Mouse (Mus musculus): ENCODE measurements around the gene Supt6. TPM values are rescaled to one million over a fixed set of nuclear protein-coding genes. Genes with fewer than 3 reads are reported as not detected.
A peak's percentile ranks its signal among the peaks of the same experiment; 100 is the strongest.

The Supt6 gene
- polyA plus RNA-seq, 1 experiment, result 36.2 TPM

DNA sequence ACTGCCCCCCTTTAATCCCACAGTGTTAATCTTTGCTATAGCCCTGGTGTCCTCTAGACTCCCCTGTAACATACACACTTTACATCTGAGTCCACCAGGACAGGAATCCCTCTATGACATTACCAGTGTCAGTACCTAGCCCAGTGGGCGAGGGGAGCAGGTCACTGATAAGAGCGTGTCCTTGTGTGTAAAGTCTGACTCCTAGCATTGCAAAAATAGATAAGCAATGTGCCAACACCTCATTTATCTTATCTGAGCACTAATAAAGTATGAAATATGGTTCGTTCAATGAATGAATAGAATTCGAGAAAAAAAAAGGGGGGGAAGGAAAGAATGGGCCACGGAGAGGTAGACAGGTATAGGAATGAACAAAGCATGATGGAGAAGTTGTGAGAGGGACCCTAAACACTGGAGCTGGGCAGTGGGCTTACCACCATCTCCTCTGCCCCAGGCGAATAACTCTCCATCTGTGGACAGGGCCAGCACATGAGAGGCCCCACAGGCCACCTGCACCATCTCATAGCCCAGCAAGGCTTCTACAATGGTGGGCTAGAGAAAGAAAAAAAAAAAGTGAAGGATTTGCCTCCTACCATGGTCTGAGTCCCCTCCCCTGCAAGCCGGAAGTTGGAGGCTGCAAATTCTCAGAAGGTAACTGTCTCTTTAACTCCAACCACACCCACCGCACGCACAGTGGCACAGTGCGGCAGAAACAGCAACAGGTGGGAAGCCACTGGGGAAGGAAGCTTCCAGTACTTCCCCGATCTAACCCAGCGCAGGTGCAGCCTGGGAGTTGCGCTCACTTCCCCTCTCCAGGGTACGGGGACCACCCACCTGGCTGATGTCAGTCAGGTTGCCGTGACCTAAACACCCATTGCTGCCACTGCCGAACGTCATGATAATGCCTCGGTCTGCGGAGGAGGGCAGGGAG is 77.0 kb downstream of the Supt6 start:
- 21% methylated on average over 19 of the region's 19 CpGs for WGBS
- peak overlapping the region; percentile 35 for H3K4me3 ChIP-seq (ENCODE audit: control insufficient read depth, insufficient read depth, low read length)
- H3K36me3 ChIP-seq (ENCODE audit: control insufficient read depth, insufficient read depth, low read length), result no peaks in the 10 kb centered on the region
- TF ChIP-seq CTCF (IDR thresholded peaks at IDR 0.05; ENCODE audit: borderline replicate concordance, control insufficient read depth, extremely low read depth, insufficient read depth, low read length, poor library complexity) (0 out of 2 replicates have a peak, but pooled peaks have one; percentile 26), POLR2A (IDR thresholded peaks at IDR 0.05; ENCODE audit: control insufficient read depth, extremely low read depth, insufficient read depth, low read length, poor library complexity) (0 out of 2 replicates have a peak, but pooled peaks have one; percentile 41)
- DNase-seq, result peak; percentile 82
- peak overlapping the region; percentile 80 for H3K27ac ChIP-seq (ENCODE audit: control insufficient read depth, insufficient read depth, low read length)
- H3K27me3 ChIP-seq (ENCODE audit: control insufficient read depth, insufficient read depth, low read length), result no peaks in the 10 kb centered on the region
- peaks cover 17% of the 10 kb centered on the region for H3K4me1 ChIP-seq (replicated peaks; ENCODE audit: control insufficient read depth, insufficient read depth, low read length)

DNA sequence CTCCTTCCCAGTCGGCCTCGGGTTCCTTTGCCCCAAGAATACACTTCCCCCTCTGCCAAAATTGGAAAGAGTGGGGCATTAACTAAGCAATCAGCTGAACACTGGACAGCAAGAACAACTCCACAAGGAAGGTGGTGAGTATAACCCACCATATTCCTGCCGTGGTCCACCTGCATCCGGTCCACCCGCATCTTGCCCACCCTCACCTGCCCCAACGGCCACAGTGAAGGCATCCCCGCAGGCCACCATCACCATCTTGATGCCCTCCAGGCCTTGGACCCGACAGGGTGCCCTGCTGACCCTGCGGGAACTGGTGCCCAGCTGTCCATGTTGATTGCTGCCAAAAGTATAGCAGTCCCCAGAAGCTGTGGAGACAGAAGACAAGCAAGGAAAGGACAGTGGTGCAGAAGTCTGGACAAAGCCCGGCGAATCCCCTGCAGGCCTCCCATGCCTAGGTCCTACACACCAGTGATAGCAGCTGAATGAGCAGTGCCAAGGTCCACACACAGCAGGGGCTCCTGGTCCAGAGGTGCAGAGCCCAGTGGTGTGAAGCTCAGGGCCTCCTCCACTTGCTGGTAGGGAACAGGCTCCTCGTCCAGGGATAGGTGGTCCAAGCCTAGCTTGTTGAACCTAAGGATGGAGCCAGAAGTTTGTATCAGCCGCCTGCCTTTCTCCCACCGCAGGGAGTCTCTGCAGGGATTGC is 78.4 kb downstream of the Supt6 start:
- Histone ChIP-seq H3K4me1 (replicated peaks; ENCODE audit: control insufficient read depth, insufficient read depth, low read length) (peaks cover 30% of the 10 kb centered on the region), H3K4me3 (ENCODE audit: control insufficient read depth, insufficient read depth, low read length) (no peak overlapping the region), H3K27me3 (ENCODE audit: control insufficient read depth, insufficient read depth, low read length) (no peaks in the 10 kb centered on the region), H3K36me3 (ENCODE audit: control insufficient read depth, insufficient read depth, low read length) (no peaks in the 10 kb centered on the region), H3K27ac (ENCODE audit: control insufficient read depth, insufficient read depth, low read length) (no peak overlapping the region)
- DNase-seq, result no peak
- no peak for TF ChIP-seq CTCF (IDR thresholded peaks at IDR 0.05; ENCODE audit: borderline replicate concordance, control insufficient read depth, extremely low read depth, insufficient read depth, low read length, poor library complexity)
- no peak for TF ChIP-seq POLR2A (IDR thresholded peaks at IDR 0.05; ENCODE audit: control insufficient read depth, extremely low read depth, insufficient read depth, low read length, poor library complexity)
- 96% methylated on average over 14 of the region's 14 CpGs for WGBS

DNA sequence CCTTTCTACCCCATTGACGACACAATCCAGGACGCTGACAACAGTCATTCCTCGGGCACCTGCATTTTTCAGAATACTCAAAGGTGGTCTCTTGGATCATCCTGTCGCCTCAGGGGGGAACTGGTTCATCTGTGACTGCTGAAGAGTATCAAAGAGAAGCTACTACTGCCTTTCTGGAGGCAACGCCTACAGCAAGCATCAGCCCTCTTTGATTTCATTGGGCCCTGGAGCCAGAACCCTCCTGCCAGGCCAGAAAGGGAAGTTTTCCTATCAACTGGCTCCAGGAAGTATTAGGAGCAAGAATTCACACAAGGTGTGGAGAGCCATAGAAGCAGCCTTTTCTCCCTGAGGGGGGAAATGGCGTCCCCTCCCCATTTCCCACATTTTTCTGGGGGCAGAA is 79.1 kb downstream of the Supt6 start:
- H3K27me3 ChIP-seq (ENCODE audit: control insufficient read depth, insufficient read depth, low read length), result no peaks in the 10 kb centered on the region
- no peak overlapping the region for H3K27ac ChIP-seq (ENCODE audit: control insufficient read depth, insufficient read depth, low read length)
- no peak for DNase-seq
- TF ChIP-seq POLR2A (IDR thresholded peaks at IDR 0.05; ENCODE audit: control insufficient read depth, extremely low read depth, insufficient read depth, low read length, poor library complexity), result no peak
- no peak for TF ChIP-seq CTCF (IDR thresholded peaks at IDR 0.05; ENCODE audit: borderline replicate concordance, control insufficient read depth, extremely low read depth, insufficient read depth, low read length, poor library complexity)
- H3K4me1 ChIP-seq (replicated peaks; ENCODE audit: control insufficient read depth, insufficient read depth, low read length), result peaks cover 36% of the 10 kb centered on the region
- H3K4me3 ChIP-seq (ENCODE audit: control insufficient read depth, insufficient read depth, low read length), result no peak overlapping the region
- 89% methylated on average over 6 of the region's 6 CpGs for WGBS
- peaks cover 4% of the 10 kb centered on the region; the same call in 1 of the 2 replicates for H3K36me3 ChIP-seq (ENCODE audit: control insufficient read depth, insufficient read depth, low read length)

DNA sequence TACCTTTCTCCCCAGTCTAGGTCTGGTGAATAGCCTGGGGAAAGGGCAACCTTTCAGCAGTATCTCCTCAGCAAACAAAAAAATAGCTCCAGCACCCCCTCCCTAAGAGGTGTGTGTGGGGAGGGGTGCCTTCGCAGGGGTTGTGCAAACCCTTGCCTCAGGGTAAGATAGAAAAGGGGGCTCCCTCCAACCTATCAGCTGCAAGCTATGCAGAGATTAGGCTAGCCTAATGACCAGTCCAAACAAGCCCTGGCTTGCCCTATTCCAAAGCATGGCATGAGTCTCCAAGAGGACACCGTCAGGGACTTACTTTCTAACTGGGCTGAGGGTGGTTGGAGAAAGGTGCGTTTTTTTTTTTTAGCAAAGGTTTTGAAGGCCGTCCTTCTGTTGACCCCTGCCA is 79.6 kb downstream of the Supt6 start:
- no peak for TF ChIP-seq CTCF (IDR thresholded peaks at IDR 0.05; ENCODE audit: borderline replicate concordance, control insufficient read depth, extremely low read depth, insufficient read depth, low read length, poor library complexity)
- TF ChIP-seq POLR2A (IDR thresholded peaks at IDR 0.05; ENCODE audit: control insufficient read depth, extremely low read depth, insufficient read depth, low read length, poor library complexity), result no peak
- H3K27me3 ChIP-seq (ENCODE audit: control insufficient read depth, insufficient read depth, low read length), result no peaks in the 10 kb centered on the region
- H3K4me3 ChIP-seq (ENCODE audit: control insufficient read depth, insufficient read depth, low read length), result no peak overlapping the region
- H3K27ac ChIP-seq (ENCODE audit: control insufficient read depth, insufficient read depth, low read length), result no peak overlapping the region
- no peak for DNase-seq
- H3K36me3 ChIP-seq (ENCODE audit: control insufficient read depth, insufficient read depth, low read length), result peaks cover 5% of the 10 kb centered on the region
- H3K4me1 ChIP-seq (replicated peaks; ENCODE audit: control insufficient read depth, insufficient read depth, low read length), result peaks cover 36% of the 10 kb centered on the region
- 86% methylated on average over 4 of the region's 4 CpGs for WGBS

DNA sequence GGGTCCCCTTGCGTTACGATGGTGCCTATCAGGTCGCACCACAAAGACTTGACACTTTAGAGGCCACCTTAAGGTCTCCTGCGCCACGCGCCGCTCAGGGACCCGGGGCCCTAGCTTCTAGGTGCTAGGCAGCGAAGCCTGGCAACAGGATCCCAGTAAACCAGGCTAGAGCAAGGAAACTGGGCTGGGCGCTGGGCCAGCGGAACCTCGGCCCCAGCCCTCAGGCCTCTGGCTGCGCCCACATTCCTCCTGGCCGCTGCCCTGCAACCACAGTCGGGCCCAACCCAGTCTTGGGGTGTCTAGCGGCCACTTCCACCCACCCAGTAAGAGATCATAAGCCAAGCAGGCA is 80.1 kb downstream of the Supt6 start:
- TF ChIP-seq CTCF (IDR thresholded peaks at IDR 0.05; ENCODE audit: borderline replicate concordance, control insufficient read depth, extremely low read depth, insufficient read depth, low read length, poor library complexity) (no peak), POLR2A (IDR thresholded peaks at IDR 0.05; ENCODE audit: control insufficient read depth, extremely low read depth, insufficient read depth, low read length, poor library complexity) (no peak)
- Histone ChIP-seq H3K4me1 (replicated peaks; ENCODE audit: control insufficient read depth, insufficient read depth, low read length) (peaks cover 36% of the 10 kb centered on the region), H3K36me3 (ENCODE audit: control insufficient read depth, insufficient read depth, low read length) (peaks cover 8% of the 10 kb centered on the region), H3K27me3 (ENCODE audit: control insufficient read depth, insufficient read depth, low read length) (no peaks in the 10 kb centered on the region), H3K4me3 (ENCODE audit: control insufficient read depth, insufficient read depth, low read length) (peak overlapping the region; percentile 46), H3K27ac (ENCODE audit: control insufficient read depth, insufficient read depth, low read length) (no peak overlapping the region)
- DNase-seq, result no peak
- 6% methylated on average over 16 of the region's 16 CpGs for WGBS

DNA sequence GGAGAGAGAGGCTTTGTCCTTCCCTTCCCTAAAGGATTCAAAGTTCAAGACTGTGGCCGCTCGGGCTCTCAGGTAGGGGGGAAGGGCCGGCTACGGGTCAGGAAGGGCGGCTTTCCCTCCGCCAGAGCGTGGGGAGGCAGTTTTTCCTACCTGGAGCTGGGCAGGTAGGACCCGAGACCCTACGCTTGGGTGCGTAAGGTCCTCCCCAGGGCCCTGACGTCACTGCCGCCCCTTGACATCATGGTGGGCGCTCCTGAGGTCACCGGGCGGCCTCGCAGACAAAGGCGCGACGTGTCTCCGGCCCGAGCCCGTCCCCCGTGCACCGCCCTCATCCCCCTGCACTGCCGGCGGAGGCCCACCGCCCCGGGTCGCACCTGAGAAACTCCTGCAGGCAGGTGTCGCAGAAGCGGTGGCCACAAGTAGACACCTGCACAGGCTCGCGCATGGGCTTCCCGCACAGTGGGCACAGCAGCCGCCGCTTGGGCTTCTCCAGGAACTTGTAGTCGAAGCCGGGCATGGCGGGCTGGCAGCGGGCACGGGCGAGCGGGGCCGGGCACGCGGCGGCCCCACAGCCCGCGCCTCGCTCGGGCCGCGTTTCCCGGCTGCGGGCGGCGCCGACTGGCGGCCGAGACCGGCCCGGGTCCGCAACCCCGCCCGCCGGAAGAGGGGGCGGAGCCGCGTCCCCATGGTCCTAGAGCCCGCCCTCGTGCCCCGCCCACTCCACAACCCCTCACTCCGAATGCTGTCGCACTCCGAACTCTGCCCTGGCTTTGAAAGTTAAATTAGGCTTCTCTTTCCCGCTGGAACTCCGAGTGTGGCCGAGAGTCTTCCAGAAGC is 80.6 kb downstream of the Supt6 start, which contains the start of gene Traf4:
TSS of gene Traf4 (minus strand) at position 666 of the 837 bp plus-strand sequence.
- Histone ChIP-seq H3K4me3 (ENCODE audit: control insufficient read depth, insufficient read depth, low read length) (peak within 1 kb of the TSS; percentile 87), H3K36me3 (ENCODE audit: control insufficient read depth, insufficient read depth, low read length) (peaks cover 14% of the 10 kb centered on the region), H3K4me1 (replicated peaks; ENCODE audit: control insufficient read depth, insufficient read depth, low read length) (peaks cover 36% of the 10 kb centered on the region), H3K27ac (ENCODE audit: control insufficient read depth, insufficient read depth, low read length) (peak within 1 kb of the TSS; percentile 82), H3K27me3 (ENCODE audit: control insufficient read depth, insufficient read depth, low read length) (no peaks in the 10 kb centered on the region)
- peak; percentile 89 for DNase-seq
- TF ChIP-seq POLR2A (IDR thresholded peaks at IDR 0.05; ENCODE audit: control insufficient read depth, extremely low read depth, insufficient read depth, low read length, poor library complexity), result peak; percentile 96
- TF ChIP-seq CTCF (IDR thresholded peaks at IDR 0.05; ENCODE audit: borderline replicate concordance, control insufficient read depth, extremely low read depth, insufficient read depth, low read length, poor library complexity), result peak; percentile 60; the same call in 1 of the 2 replicates
- WGBS, result under 1% methylated on average over 75 of the region's 78 CpGs
